Mouse (Mus musculus) heart, postnatal 14 days (tissue): ENCODE measurements around the gene Dip2c. TPM values are rescaled to one million over a fixed set of nuclear protein-coding genes. Genes with fewer than 3 reads are reported as not detected.

Source experiments
- DNase-seq, 2 experiments: peaks; one replicate each; pipeline ENCODE4 v3.0.0; 2021 to 2022
- intact Hi-C: fragments of 180-260 bp; cut with DNase I; formaldehyde crosslinking; loops from one replicate; pipeline ENCODE4 v1.15.1; 2025
- long read RNA-seq, 2 experiments: library from polyadenylated mRNA; stranded (forward); transcript quantifications; one replicate each; pipeline ENCODE4 v2.0.0; 2021
- total RNA-seq, 2 experiments: library from RNA; stranded (reverse); gene quantifications; 2 replicates each; pipeline ENCODE4 v1.2.3; 2021

Gene Dip2c
- 10 to 100 TPM; 43.7 to 49.2 TPM for total RNA-seq
- long read RNA-seq, experiment 1, partial matches to known transcripts: 5 of 15 reads
- long read RNA-seq, experiment 1, other reads (novel, unspliced or antisense): 10 of 15 reads
- long read RNA-seq, experiment 2, partial matches to known transcripts: 6 of 14 reads
- long read RNA-seq, experiment 2, other reads (novel, unspliced or antisense): 8 of 14 reads

GRCm38 (mm10) chr13:9276322-9276855, at the start of gene Dip2c:
Gene Dip2c (plus strand): TSS chr13:9276528.
- DNase-seq: peak; percentile 94 to 96

GRCm38 (mm10) chr13:9227078-9227477, 49.2 kb upstream of the Dip2c start:
- no peak for DNase-seq
- intact Hi-C loops: no loop called here

More at GRCm38 (mm10) chr13:9276322-9276855, at the start of gene Dip2c:
- intact Hi-C loops: loop anchor here (2.0 to 10.0 kb wide), 2 partner anchors 188 to 488 kb away; partner anchors contain the start of gene Zmynd11

- intact Hi-C loops: no loop called here
- DNase-seq: no peak
These were observed 38.8 kb upstream of the Dip2c start for GRCm38 (mm10) chr13:9237495-9237894.

- no peak for DNase-seq
- intact Hi-C loops: no loop called here
These were observed 37.2 kb upstream of the Dip2c start for GRCm38 (mm10) chr13:9239127-9239526.

GRCm38 (mm10) chr13:9239631-9240236, 36.6 kb upstream of the Dip2c start:
- no peak for DNase-seq
- intact Hi-C loops: no loop called here

- no peak for DNase-seq
- intact Hi-C loops: no loop called here
These were observed 14.6 kb upstream of the Dip2c start for GRCm38 (mm10) chr13:9261748-9262147.

- intact Hi-C loops: no loop called here
- no peak for DNase-seq
These were observed 10.8 kb upstream of the Dip2c start for GRCm38 (mm10) chr13:9265516-9265915.

- DNase-seq: peak; percentile 64 to 72
- intact Hi-C loops: loop anchor here (2.0 to 10.0 kb wide), 2 partner anchors 188 to 488 kb away; partner anchors contain the start of gene Zmynd11
These were observed 710 bp downstream of the Dip2c start for GRCm38 (mm10) chr13:9276856-9277620.

GRCm38 (mm10) chr13:9277621-9277960, 1.3 kb downstream of the Dip2c start:
- intact Hi-C loops: loop anchor here (2.0 to 10.0 kb wide), 2 partner anchors 187 to 487 kb away; partner anchors contain the start of gene Zmynd11

GRCm38 (mm10) chr13:9278636-9279035, 2.3 kb downstream of the Dip2c start:
- intact Hi-C loops: loop anchor here (10.0 kb wide), 1 partner anchor 486 kb away; the partner anchor contains the start of gene Zmynd11
- no peak for DNase-seq

More at GRCm38 (mm10) chr13:9277621-9277960, 1.3 kb downstream of the Dip2c start:
- DNase-seq: peak in 1 of 2 experiments; percentile 23

- intact Hi-C loops: no loop called here
- no peak for DNase-seq
These were observed 6.7 kb downstream of the Dip2c start for GRCm38 (mm10) chr13:9283050-9283449.

- no peak for DNase-seq
- intact Hi-C loops: no loop called here
These were observed 13.6 kb downstream of the Dip2c start for GRCm38 (mm10) chr13:9289916-9290315.

- intact Hi-C loops: no loop called here
- no peak for DNase-seq
These were observed 20.0 kb downstream of the Dip2c start for GRCm38 (mm10) chr13:9296285-9296684.

GRCm38 (mm10) chr13:9297266-9297665, 20.9 kb downstream of the Dip2c start:
- DNase-seq: no peak
- intact Hi-C loops: no loop called here

- intact Hi-C loops: no loop called here
These were observed 21.4 kb downstream of the Dip2c start for GRCm38 (mm10) chr13:9297689-9298088.

GRCm38 (mm10) chr13:9299657-9300056, 23.3 kb downstream of the Dip2c start:
- no peak for DNase-seq
- intact Hi-C loops: no loop called here

More at GRCm38 (mm10) chr13:9297689-9298088, 21.4 kb downstream of the Dip2c start:
- DNase-seq: no peak

GRCm38 (mm10) chr13:9308863-9309262, 32.5 kb downstream of the Dip2c start:
- intact Hi-C loops: no loop called here
- DNase-seq: no peak

- DNase-seq: no peak
- intact Hi-C loops: no loop called here
These were observed 34.5 kb downstream of the Dip2c start for GRCm38 (mm10) chr13:9310806-9311205.

GRCm38 (mm10) chr13:9312916-9313315, 36.6 kb downstream of the Dip2c start:
- DNase-seq: no peak
- intact Hi-C loops: no loop called here

- intact Hi-C loops: no loop called here
- peak; percentile 54 to 70 for DNase-seq
These were observed 37.9 kb downstream of the Dip2c start for GRCm38 (mm10) chr13:9314099-9314712.
